Mouse (Mus musculus) right cerebral cortex, adult 2 months (tissue): ENCODE results near the gene Ltbp3.

Experiments
- DNase-seq, 2 experiments: peaks; one replicate each; pipeline ENCODE4 v3.0.0; 2021 to 2022; ENCODE audit warnings: low spot score in 2 of 2

Gene Ltbp3

GRCm38 (mm10) chr19:5723934-5724548 lies 16.7 kb upstream of the Ltbp3 start:
- no peak for DNase-seq

DNA sequence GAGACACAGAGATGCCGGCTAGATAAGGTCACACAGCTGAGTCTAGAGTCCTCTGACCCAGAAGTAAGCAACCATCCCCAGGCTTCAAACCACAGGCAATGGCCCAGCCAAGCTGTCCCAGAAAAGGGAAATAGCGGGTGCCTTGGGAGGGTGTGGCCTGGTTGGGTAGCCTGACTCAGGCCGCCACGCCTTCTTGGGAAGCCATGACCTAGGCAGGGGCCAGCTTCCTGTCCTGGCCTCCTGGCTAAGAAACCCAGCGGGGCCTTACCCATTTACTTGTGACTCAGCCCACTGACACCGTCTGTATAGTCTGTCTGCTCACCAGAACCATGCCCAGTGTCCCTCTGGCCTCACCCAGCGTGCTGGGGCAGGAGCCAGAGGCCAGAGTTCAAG lies 16.2 kb upstream of the Ltbp3 start:
- no peak for DNase-seq

- DNase-seq = no peak
These were observed 15.5 kb upstream of the Ltbp3 start for GRCm38 (mm10) chr19:5725029-5725707.

GRCm38 (mm10) chr19:5725767-5726515 lies 14.8 kb upstream of the Ltbp3 start, which contains the start of gene Ehbp1l1:
Gene Ehbp1l1, minus strand, starts transcription at chr19:5726317.
- no peak for DNase-seq

DNA sequence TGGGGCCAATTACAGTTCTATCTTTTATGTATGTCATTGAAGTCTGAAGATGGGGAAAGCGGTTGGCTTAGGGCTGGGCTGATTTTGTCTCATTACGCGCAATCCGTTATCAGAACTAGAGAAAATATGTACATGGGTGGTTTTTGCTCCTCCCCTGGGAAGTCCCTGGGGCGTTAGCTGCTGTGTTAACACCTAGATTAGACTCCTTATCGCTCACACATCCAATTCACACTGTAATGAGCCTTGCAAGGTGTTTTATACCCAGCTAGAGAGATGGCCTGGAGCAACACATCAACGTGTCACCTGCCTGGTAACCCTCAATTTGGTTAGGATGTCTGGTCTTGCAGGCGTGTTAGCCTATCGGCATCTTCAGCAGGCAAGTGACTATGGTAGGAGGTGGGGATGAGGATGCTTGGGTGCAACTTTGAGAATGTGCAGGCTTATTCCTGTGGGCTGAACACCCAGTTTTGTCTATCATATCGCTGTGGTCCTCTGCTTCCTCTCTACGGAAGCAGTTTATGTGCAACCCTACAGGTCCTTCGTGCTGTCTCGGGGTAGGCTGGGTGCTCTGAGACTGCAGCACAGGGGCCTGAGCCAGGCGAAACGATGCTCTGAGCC lies 13.6 kb upstream of the Ltbp3 start:
- no peak for DNase-seq

DNA sequence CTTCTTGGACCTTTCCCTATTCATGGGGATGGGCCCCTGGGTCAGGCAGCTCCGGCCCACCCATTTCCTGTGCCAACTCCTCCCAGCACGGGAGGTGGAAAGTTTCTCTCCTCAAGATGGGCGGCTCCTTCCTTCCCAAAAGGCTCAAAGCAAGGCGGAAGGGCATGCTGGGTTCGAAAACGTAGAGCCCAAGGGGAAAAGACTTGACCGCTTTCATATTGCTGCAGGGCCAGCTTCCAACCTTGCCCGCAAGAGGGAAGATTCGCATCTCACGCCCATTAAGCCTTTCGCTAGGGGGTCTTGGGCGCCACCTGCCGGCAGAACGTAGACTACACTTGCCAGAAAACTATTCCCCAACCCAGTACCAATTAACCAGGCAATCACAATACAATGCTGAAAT lies 13.0 kb upstream of the Ltbp3 start:
- peak; percentile 90 to 93 for DNase-seq

GRCm38 (mm10) chr19:5728631-5729443 lies 11.9 kb upstream of the Ltbp3 start:
- DNase-seq = peak; percentile 54 to 73

DNA sequence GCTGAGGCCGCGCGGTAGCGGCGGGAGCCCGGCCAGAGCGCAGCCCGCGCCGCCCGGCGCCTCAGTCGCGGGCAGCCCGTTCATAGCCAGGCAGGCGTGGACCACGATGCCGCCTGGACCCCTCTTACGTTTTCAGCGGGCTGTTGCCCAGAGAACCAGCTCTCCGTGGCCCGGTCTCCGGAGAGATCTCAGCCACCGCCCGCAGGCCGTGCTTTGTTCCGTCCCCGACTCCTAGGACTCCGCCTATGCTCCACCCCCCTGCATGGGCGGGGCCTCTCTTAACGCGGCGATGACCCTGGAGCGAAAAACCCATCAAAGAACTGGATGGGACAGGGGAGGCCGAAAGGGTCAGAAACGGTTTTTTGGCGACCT lies 11.3 kb upstream of the Ltbp3 start, which contains the start of gene Fam89b:
Fam89b (minus strand) TSS at position 210 of the 372 bp plus-strand sequence.
- DNase-seq = peak; percentile 79 to 85

- DNase-seq = no peak
These were observed 10.2 kb upstream of the Ltbp3 start for GRCm38 (mm10) chr19:5730314-5731186.

GRCm38 (mm10) chr19:5731264-5731978 lies 9.3 kb upstream of the Ltbp3 start:
- DNase-seq = peak; percentile 95

DNA sequence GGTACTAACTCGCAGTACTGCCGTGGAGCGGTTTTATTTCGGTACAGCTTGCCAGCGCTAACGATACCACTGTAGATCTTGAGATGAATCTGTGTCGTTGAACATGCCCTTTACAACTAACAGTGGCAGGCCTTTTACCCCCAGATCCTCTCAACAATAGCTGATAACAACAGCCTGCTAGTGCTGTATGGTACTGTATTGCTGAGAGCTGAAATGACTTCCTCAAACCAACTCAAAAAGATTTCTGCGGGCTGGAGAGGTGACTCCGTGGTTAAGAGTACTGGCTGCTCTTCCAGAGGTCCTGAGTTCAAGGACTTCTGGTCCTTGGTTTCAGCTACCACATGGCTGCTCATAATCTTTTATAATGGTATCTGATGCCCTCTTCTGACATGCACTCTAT lies 6.4 kb upstream of the Ltbp3 start:
- DNase-seq = no peak

- no peak for DNase-seq
These were observed 1.3 kb upstream of the Ltbp3 start for GRCm38 (mm10) chr19:5739446-5739845.

- DNase-seq = peak; percentile 68 to 69
These were observed 1.0 kb downstream of the Ltbp3 start for GRCm38 (mm10) chr19:5741641-5742240.

DNA sequence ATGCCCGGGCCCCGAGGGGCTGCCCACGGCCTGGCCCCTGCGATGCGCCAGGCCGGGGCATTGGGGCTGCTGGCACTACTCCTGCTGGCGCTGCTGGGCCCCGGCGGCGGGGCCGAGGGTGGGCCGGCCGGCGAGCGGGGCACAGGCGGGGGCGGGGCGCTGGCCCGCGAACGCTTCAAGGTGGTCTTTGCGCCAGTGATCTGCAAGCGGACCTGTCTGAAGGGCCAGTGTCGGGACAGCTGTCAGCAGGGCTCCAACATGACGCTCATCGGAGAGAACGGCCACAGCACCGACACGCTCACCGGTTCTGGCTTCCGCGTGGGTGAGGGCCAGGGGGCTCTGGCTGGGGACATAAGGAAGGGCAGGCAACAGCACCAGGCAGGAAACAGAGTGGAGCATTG lies 1.5 kb downstream of the Ltbp3 start:
- DNase-seq = no peak

DNA sequence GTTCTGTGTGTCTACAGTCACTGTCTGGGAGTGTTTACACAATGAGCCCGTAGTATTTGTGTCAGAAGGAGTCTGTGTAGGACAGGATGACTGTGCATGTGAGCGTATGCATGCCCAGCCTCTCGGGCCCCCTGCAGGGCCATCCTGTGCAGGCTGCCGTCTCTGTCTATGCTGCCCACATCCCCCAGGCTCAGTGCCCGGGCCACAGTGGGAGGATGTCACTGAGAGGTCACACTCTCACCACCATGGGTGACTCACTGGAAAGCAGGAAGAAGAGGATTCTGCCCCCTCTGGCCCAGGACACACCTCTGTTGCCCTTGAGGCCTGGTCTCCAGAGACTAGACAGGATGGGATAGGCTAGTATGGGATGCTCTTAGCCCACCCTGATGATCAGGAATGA lies 2.9 kb downstream of the Ltbp3 start:
- DNase-seq = no peak

- no peak for DNase-seq
These were observed 5.3 kb downstream of the Ltbp3 start for GRCm38 (mm10) chr19:5745756-5746710.

DNA sequence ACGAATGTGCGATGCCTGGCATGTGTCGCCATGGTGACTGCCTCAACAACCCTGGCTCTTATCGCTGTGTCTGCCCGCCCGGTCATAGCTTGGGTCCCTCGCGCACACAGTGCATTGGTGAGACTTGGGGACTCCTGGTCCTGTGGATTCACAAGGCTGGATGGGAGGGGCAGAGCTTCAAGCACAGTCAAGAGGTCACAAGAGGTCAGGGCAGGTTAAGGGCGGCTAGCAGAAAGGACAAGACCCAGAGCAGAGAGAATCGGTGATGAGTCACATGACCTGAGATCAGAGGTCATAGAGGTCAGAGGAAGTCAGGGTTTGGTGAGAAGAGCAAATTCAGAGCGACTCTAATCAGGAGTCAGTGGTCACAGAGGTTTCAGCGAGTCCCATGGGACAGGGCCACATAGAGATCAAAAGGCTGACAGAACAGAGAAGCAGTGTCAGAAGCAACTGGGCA lies 6.2 kb downstream of the Ltbp3 start:
- no peak for DNase-seq

DNA sequence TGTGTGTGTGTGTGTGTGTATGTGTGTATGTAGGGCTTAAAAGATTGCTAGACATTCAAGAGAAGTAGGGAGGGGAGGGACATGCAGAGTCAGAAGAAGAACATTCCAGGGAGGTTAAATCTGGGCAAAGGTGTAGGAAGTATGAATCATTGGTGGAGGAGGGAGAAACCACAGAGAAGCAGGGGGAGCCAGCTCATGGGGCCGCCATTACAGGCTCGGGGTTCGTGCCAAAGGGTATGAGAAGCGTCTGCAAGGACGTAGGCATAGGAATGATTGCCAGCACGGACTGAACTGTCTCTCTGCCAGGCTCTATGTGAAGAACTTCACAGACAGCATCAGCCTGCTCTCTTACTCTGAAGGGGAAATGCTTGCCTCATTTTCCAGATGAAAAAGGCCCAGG lies 8.8 kb downstream of the Ltbp3 start:
- no peak for DNase-seq
